Mouse (Mus musculus): ENCODE results near the gene Nav2.

- TF ChIP-seq CTCF (IDR thresholded peaks at IDR 0.05) = peak; percentile 93
- TF ChIP-seq EP300 (IDR thresholded peaks at IDR 0.05) = no peak
Observed at GRCm38 (mm10) chr7:49601191-49601975, 692.9 kb downstream of the Nav2 start.

All from lung, postnatal 0 days (tissue).